ENCODE assay signal across 28 mouse cellular contexts in the genomic region with DNA sequence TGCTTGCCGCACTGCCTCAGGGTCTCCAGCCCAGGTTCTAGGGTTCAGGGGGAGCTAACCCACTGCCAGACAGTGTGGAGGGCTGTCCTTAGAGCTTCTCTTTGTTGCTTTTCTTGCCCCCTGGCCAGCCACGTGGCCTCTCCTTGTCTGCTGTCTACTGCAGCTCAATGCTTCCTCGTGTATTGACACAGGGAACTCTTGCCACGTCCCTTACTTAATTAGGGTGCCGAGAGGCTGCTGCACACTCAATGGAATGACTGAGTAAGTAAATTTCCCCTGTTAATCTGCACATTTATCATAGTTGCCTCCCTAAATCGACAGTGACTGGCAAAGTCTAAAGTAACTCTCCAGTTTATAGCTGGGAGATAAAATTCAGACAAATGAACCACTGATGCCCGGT.
"Had no signal": no experiment of that assay in that cellular context is flagged by ENCODE, and none has a peak within 500 bp of the region (broad histone marks: within the 10 kb centered on the region; RNA-seq: fewer than 3 reads in every experiment).

No protein-coding gene starts in this region.

- H3K4me2 ChIP-seq: embryonic facial prominence, embryonic 12.5 days; embryonic facial prominence, embryonic 13.5 days; embryonic facial prominence, embryonic 15.5 days; forebrain, embryonic 12.5 days; forebrain, embryonic 13.5 days; forebrain, embryonic 15.5 days had no signal

- H3K9ac ChIP-seq: embryonic facial prominence, embryonic 12.5 days; embryonic facial prominence, embryonic 13.5 days; embryonic facial prominence, embryonic 15.5 days; forebrain, embryonic 12.5 days; forebrain, embryonic 13.5 days; forebrain, embryonic 15.5 days; forebrain, postnatal 0 days had no signal

- H3K9me3 ChIP-seq: embryonic facial prominence, embryonic 10.5 days; embryonic facial prominence, embryonic 12.5 days; embryonic facial prominence, embryonic 13.5 days; embryonic facial prominence, embryonic 15.5 days; forebrain, embryonic 10.5 days; forebrain, embryonic 12.5 days; forebrain, embryonic 13.5 days; forebrain, embryonic 15.5 days had no signal

- H3K27ac ChIP-seq: embryonic facial prominence, embryonic 10.5 days; embryonic facial prominence, embryonic 12.5 days; embryonic facial prominence, embryonic 13.5 days; embryonic facial prominence, embryonic 15.5 days; forebrain, embryonic 10.5 days; forebrain, embryonic 12.5 days; forebrain, embryonic 13.5 days; forebrain, embryonic 15.5 days; gastrocnemius, adult 2 months had no signal

- H3K4me3 ChIP-seq: embryonic facial prominence, embryonic 10.5 days; embryonic facial prominence, embryonic 12.5 days; embryonic facial prominence, embryonic 13.5 days; embryonic facial prominence, embryonic 15.5 days; erythroblast, embryonic 14.5 days; forebrain, embryonic 10.5 days; forebrain, embryonic 12.5 days; forebrain, embryonic 13.5 days; forebrain, embryonic 15.5 days; gastrocnemius, adult 2 months had no signal

- ATAC-seq: forebrain, embryonic 13.5 days; forebrain, embryonic 14.5 days; forebrain, embryonic 15.5 days; forebrain, embryonic 16.5 days; forebrain, postnatal 0 days had no signal

- H3K27me3 ChIP-seq: embryonic facial prominence, embryonic 12.5 days; embryonic facial prominence, embryonic 15.5 days; forebrain, embryonic 15.5 days had no signal

- DNase-seq: cerebellum, adult 18-20 months; cerebellum, adult 2 months; cerebellum, adult 8-10 months; cerebellum, adult 9-10 months; cerebellum, adult 9-11 months; cerebellum, postnatal 10 days; cerebellum, postnatal 14 days; cerebellum, postnatal 25 days; cerebellum, postnatal 36 days; embryo, embryonic 11 days; forebrain, postnatal 0 days; gastrocnemius, adult 2 months; gastrocnemius, postnatal 10 days; gastrocnemius, postnatal 14 days; gastrocnemius, postnatal 25 days; gastrocnemius, postnatal 36 days; heart, adult 11 months had no signal

- H3K4me1 ChIP-seq: embryonic facial prominence, embryonic 15.5 days; forebrain, embryonic 15.5 days had no signal

- H3K36me3 ChIP-seq: embryonic facial prominence, embryonic 10.5 days; embryonic facial prominence, embryonic 12.5 days; embryonic facial prominence, embryonic 13.5 days; embryonic facial prominence, embryonic 15.5 days; forebrain, embryonic 10.5 days; forebrain, embryonic 12.5 days; forebrain, embryonic 15.5 days had no signal
